Mouse (Mus musculus) gastrocnemius, adult 2 months (tissue): ENCODE data around the gene Morn1. TPM values are rescaled to one million over a fixed set of nuclear protein-coding genes. Genes with fewer than 3 reads are reported as not detected.
"Not testable (repeated sequence)": the region's sequence is repeated elsewhere in the genome, so short reads cannot be mapped to it uniquely, and the experiment has no call there.

Experiments
- DNase-seq: peaks from one replicate; pipeline ENCODE4 v3.0.0; 2022
- H3K27ac ChIP-seq: fragments of 200-600 bp; 2 replicates; pipeline ENCODE4 v1.8.1; 2022; ENCODE audit warnings: mild to moderate bottlenecking
- H3K4me3 ChIP-seq: fragments of 200-600 bp; 2 replicates; pipeline ENCODE4 v1.8.1; 2022; ENCODE audit warnings: mild to moderate bottlenecking, moderate library complexity
- CTCF ChIP-seq: fragments of 200-600 bp; IDR thresholded peaks from 2 replicates; pipeline ENCODE4 v1.8.1; 2022; ENCODE audit warnings: antibody characterized with exemption, mild to moderate bottlenecking, moderate library complexity
- intact Hi-C: fragments of 180-260 bp; cut with DNase I; formaldehyde crosslinking; loops from one replicate; pipeline ENCODE4 v1.15.1; 2025
- total RNA-seq, 2 experiments: library from RNA; stranded (reverse); gene quantifications; 2 replicates each; pipeline ENCODE4 v1.2.3; 2021

Morn1 gene
- total RNA-seq, 2 experiments from 2014 or later: 1.3 TPM

- peak; percentile 88 for DNase-seq
- peak overlapping the region; percentile 99 for H3K27ac ChIP-seq
- peak; percentile 91 for TF ChIP-seq CTCF
- intact Hi-C loops: loop anchor here (1.0 to 10.0 kb wide), 4 partner anchors 104 to 231 kb away; partner anchors contain the start of genes Hes5, Pank4 and Ttc34
- peak overlapping the region; percentile 89 for H3K4me3 ChIP-seq
Measured at GRCm38 (mm10) chr4:155065970-155066833, 20.2 kb upstream of the Morn1 start.

GRCm38 (mm10) chr4:155066834-155067522, 19.4 kb upstream of the Morn1 start, which contains the start of gene Pex10:
TSS of gene Pex10 (plus strand) at chr4:155067016.
- Histone ChIP-seq H3K4me3 (peak within 1 kb of the TSS; percentile 89), H3K27ac (peak within 1 kb of the TSS; percentile 99)
- DNase-seq: peak; percentile 98
- TF ChIP-seq CTCF: no peak
- intact Hi-C loops: loop anchor here (1.0 to 10.0 kb wide), 4 partner anchors 105 to 232 kb away; partner anchors contain the start of genes Hes5, Pank4 and Ttc34

GRCm38 (mm10) chr4:155068357-155068972, 17.9 kb upstream of the Morn1 start:
- no peak overlapping the region; the same call in 1 of the 2 replicates for H3K27ac ChIP-seq
- H3K4me3 ChIP-seq: peak overlapping the region; percentile 89; the same call in 1 of the 2 replicates
- intact Hi-C loops: loop anchor here (5.0 to 10.0 kb wide), 2 partner anchors 106 to 234 kb away; partner anchors contain the start of genes Hes5, Pank4 and Ttc34
- DNase-seq: no peak
- no peak for TF ChIP-seq CTCF

GRCm38 (mm10) chr4:155069191-155069590, 17.2 kb upstream of the Morn1 start:
- peak; percentile 33; the same call in 1 of the 2 replicates for TF ChIP-seq CTCF
- intact Hi-C loops: loop anchor here (5.0 to 10.0 kb wide), 2 partner anchors 107 to 234 kb away; partner anchors contain the start of genes Hes5, Pank4 and Ttc34
- peak overlapping the region; percentile 28; the same call in 1 of the 2 replicates for H3K27ac ChIP-seq
- no peak for DNase-seq
- no peak overlapping the region for H3K4me3 ChIP-seq

- no peak for TF ChIP-seq CTCF
- DNase-seq: no peak
- H3K4me3 ChIP-seq: no peak overlapping the region
- peak overlapping the region; percentile 81 for H3K27ac ChIP-seq
- intact Hi-C loops: no loop called here
Measured at GRCm38 (mm10) chr4:155070199-155070598, 16.2 kb upstream of the Morn1 start.

- intact Hi-C loops: no loop called here
- Histone ChIP-seq H3K27ac (peak overlapping the region; percentile 81), H3K4me3 (no peak overlapping the region)
- DNase-seq: peak; percentile 81
- TF ChIP-seq CTCF: no peak
Measured at GRCm38 (mm10) chr4:155070921-155071320, 15.5 kb upstream of the Morn1 start.

- intact Hi-C loops: no loop called here
- no peak overlapping the region for H3K4me3 ChIP-seq
- no peak for TF ChIP-seq CTCF
- DNase-seq: no peak
- no peak overlapping the region for H3K27ac ChIP-seq
Measured at GRCm38 (mm10) chr4:155074418-155074817, 12.0 kb upstream of the Morn1 start.

- TF ChIP-seq CTCF: no peak
- no peak overlapping the region for H3K27ac ChIP-seq
- no peak overlapping the region for H3K4me3 ChIP-seq
- intact Hi-C loops: no loop called here
- no peak for DNase-seq
Measured at GRCm38 (mm10) chr4:155075137-155075536, 11.2 kb upstream of the Morn1 start.

- Histone ChIP-seq H3K27ac (no peak overlapping the region), H3K4me3 (no peak overlapping the region)
- no peak for DNase-seq
- no peak for TF ChIP-seq CTCF
- intact Hi-C loops: no loop called here
Measured at GRCm38 (mm10) chr4:155075813-155076212, 10.6 kb upstream of the Morn1 start.

- DNase-seq: no peak
- Histone ChIP-seq H3K4me3 (no peak overlapping the region), H3K27ac (no peak overlapping the region)
- intact Hi-C loops: no loop called here
- no peak for TF ChIP-seq CTCF
Measured at GRCm38 (mm10) chr4:155076677-155077076, 9.7 kb upstream of the Morn1 start.

GRCm38 (mm10) chr4:155078808-155079207, 7.6 kb upstream of the Morn1 start:
- DNase-seq, H3K4me3 ChIP-seq, intact Hi-C loops: not testable (repeated sequence)

GRCm38 (mm10) chr4:155079666-155080065, 6.7 kb upstream of the Morn1 start:
- no peak overlapping the region for H3K4me3 ChIP-seq
- TF ChIP-seq CTCF: no peak
- no peak overlapping the region for H3K27ac ChIP-seq

More at GRCm38 (mm10) chr4:155078808-155079207, 7.6 kb upstream of the Morn1 start:
- H3K27ac ChIP-seq: not testable (repeated sequence)

More at GRCm38 (mm10) chr4:155079666-155080065, 6.7 kb upstream of the Morn1 start:
- intact Hi-C loops: no loop called here
- DNase-seq: no peak
